Mouse (Mus musculus) layer of hippocampus, postnatal 25 days (tissue): ENCODE measurements around the gene Arg1. TPM values are rescaled to one million over a fixed set of nuclear protein-coding genes. Genes with fewer than 3 reads are reported as not detected.

Experiments
- DNase-seq, 2 experiments: peaks; one replicate each; pipeline ENCODE4 v3.0.0; 2022; ENCODE audit warnings: mixed read lengths in 2 of 2, low spot score in 1 of 2; ENCODE audit errors: extremely low spot score in 1 of 2
- total RNA-seq, 2 experiments: library from RNA; stranded (reverse); gene quantifications; 2 replicates each; pipeline ENCODE4 v1.2.3; 2021

Arg1 gene
- total RNA-seq: under 1 TPM in 1 of 2 experiments, not detected in 1; 0.17 TPM

DNA sequence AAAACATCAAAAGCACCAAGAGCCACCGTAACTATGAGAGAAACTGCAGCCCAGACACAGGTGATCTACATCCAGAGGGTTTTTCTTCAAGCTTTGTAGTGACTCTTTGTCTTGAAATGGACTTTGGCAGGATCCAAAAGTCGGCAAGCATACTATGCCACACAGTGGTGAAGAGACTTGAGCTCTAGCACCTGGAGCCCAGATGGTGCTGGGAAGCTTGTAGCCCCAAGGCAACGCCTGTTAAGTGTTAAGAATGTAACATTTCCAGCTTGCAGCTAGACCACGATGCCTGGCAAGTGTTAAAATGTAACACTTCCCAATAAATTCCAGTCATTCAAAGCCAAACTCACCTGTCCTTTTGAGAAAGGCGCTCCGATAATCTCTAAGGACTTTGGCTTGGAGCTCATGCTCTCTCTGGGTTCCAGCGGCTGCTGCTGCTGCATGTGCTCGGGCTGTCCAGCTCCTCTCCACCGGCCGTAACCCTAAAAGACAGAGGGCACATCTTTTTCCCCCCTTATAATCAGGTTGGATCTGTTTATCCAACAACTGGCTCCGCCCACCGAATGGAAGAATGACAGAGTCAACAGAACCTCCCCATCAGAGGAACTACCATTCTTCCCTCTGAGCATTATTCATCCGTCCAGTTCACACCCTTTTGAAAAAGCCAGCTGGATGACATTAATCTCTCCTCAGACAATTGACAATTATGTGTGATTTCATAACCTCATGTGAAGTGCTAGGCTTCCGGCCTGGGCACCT lies at the start of gene Arg1:
Gene Arg1 (minus strand): TSS at position 523 of the 759 bp plus-strand sequence.
- no peak for DNase-seq

DNA sequence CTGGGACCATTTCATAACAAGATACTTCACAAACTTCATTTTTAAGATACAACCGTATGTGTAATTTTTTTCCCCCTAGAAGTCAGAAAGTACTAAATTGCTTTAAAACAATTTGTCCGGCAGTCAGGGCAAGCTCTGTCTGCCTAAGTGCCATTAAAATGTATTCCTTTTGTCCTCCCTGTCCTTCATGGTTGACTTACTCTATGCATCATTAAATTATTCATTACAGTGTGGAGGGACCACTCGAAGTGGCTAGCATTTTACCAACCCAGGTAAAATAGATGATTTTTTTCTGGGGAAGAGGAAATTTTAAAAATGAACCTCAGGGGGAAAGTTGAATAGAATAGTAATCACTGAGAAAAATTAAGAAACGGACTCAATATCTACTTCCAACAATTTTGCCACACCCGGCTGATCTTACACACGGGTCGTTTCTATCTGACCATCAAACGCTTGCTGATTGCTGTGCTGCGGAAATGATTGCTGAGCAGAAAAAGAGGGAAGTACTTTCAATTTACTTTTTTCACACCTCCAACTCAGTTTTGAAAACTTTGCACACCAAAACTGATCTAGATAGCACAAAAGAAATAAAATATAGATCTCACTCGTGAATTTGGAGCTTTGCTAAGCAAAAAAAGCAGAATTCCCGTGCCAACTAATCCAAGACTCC lies 46.7 kb upstream of the Arg1 start:
- DNase-seq: no peak

DNA sequence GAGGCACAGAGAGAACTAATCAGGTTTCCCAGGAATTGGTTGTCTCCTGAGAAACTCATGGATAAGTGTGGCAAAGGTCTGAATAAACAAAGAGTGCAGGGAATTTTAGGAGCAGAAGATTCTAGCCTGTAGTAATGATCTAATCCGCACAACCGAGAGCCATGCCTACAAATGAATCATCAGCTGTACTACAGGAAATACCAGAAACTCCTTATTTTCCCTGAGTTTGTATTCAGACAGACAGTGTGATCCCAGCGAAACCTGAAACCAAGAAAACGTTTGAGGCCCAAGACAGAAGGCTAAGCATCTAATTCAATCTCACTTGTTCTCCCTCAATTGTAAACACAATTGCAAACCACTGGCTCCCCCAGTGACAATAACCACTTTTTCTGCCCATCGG lies 46.1 kb upstream of the Arg1 start:
- DNase-seq: no peak

DNA sequence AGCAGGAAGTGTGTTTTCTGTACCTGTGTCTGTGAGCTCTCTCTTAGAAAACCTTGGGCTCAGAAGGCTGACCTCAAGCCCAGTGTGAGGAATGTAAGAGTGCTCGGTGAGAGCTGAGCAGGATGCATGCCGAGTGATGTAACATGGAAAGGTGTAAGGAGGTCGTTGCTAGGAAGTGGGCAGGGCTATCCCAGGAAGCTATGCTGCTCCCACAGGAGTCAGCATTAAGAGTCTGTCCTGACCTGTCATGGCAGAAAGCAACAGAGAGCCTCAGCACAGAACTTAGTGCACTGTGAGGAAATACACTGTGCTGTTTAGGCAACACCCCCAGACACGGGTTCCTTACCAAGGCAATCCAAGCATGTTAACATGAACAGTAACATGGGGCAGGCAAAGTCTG lies 45.6 kb upstream of the Arg1 start:
- DNase-seq: no peak

DNA sequence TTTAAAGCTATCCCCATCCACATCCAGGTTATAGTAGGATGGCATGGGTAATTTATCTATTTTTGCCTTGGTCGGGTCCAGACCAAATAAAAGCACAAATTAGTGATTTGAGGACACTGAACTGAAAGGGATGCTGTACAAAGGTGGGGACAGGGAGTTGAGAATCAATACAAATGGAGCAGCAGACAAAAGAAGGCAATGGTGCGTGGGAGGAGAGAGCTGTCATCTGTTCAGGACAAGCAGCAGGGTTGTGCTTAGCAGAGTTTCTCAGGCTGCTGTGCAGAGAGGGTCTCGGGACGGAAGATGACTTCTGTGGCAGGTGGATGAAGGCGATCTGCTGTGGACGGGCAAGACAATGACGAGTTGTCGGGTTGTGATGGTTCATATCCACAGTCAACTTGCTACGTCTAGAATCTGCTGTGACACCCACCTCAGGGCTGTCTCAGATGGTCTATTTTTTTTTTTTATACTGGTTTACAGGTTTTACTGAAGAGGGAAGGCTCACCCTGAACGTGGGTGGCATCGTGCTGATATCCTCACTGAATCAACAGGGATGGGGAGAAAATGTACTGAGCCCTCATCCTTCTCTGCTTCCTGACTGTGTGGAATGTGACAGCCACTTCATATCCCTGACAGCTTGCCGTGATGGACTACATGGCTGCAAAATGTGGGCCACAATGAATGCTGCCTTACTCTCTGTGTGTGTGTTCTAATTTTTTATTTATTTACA lies 38.7 kb upstream of the Arg1 start:
- peak in 1 of 2 experiments; percentile 14 for DNase-seq

DNA sequence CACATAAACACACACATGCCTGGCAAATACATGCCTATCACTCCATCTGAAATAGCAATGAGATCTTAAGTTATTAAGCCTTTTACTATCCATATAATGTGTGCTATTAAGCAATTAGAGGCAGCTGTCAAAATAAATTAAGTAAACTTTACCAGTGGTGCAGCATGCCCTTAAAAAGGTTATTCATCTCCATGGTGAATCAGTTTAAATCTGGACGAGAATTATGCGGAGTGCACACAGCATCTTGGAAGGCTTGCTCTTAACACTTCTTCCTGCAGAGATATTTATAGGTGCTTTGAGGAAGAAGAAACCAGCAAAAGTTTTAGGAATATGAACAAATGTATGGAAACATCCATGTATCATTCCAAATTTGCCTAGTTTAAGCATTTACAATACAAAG lies 34.6 kb upstream of the Arg1 start:
- no peak for DNase-seq

DNA sequence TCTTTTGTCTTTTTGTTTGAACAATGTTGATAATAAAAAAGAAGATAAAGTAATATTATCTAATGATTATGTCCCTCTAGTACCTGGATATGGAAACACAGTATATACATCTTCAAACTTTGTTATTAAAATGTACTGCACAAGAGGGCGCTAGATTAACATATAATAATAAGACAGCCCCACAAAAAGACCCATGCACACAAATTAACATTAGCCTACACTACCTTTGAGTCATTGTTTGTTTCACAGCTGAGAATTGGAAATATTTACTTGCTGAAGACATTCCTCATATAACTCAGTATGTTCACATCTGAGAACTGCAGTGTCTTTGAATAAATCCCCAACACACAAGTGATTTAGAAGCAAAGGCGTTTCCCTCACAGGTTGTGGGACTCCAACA lies 33.8 kb upstream of the Arg1 start:
- DNase-seq: no peak

DNA sequence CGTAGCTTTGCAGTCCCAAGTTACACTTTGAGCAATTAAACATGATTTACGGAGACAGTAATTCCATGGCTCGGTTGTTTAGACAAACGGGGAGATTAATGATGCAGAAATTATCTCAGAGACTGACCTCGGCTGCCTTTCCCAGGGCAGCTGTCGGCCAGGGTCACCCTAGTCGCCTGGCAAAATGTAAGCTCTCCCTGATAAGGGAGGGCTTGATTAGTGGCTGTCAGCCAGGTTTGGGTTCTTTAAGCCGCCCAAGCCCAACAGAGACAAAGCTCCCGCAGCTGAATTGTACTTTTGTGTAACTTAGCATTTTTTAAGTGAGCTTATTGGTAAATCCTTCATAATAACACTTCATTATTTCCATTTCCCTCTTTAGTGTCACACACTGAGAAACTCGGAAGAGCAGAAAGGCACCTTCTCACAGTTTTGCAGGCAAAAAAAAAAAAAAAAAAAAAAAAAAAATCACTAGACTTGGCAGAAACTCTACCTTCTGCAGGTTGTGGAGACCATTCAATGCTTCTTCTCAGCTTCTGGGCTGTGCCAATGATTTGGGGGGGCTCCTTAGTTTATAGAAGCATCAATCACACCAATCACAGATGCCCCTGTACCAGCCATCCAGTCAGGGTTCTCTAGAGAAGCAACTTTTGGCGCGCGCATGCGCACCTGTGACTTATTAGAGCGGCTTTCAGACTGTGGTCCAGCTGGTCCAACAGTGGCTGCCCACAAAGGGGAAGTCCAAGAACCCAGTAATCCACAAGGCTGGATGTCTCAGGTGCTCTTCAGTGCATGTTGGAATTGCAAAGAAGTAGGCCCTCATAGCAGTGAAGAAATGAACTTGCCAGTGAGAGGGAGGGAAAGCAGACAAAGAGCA lies 32.0 kb upstream of the Arg1 start:
- DNase-seq: no peak

DNA sequence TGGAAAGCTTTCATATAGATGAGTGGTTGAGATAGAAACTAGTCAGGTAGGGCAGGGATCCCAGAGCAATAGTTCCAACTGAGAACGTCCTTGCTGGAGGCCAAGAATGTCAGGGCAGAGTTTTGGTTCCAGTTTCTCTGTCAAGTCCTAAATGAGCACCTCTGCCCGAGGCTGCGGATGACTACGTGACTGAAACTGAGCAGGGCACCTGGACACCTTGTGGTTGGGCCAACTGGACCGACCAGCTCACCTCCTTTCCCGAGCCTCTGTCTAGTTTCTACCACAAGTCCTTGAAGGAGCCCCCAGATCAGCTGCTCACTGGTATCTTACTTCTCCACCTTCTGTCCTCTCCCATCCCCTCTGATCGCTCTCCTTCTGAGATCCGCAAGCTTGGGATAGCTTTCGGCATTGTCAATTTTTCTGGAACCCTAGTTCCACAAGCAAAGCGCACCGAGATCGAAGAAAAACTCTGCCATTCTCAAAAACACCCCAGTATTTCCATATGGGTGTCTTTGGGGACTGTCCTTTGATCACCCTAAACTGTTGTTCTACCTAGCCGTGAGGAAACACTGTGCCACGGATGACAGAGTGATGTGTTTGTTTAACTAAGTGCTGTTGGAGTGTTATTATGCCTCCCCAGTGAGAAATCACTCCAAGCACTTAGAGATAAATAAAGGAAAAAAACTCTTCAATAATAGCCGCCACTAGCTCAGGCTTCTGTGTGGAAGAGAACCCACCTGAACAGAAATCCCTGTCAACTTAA lies 31.2 kb upstream of the Arg1 start:
- no peak for DNase-seq

DNA sequence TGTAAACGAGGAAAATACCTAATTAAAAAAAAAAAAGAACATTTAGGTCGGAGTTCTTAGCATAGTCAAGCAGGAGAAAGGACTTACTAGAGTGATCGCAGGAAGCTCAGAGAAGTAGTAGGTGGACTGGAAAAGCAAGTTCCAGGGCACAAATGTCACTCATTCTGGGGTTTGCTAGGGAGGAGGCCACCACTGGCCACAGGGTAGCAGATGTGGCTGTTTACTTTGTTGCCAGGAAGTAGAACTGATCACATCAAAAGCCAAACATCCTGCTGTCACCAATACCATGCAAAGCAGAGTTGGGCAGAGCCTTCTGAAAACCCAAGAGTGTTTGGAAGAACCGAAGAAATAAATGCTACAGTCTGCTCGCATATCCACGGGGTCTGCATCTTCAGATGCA lies 26.6 kb upstream of the Arg1 start:
- DNase-seq: no peak

DNA sequence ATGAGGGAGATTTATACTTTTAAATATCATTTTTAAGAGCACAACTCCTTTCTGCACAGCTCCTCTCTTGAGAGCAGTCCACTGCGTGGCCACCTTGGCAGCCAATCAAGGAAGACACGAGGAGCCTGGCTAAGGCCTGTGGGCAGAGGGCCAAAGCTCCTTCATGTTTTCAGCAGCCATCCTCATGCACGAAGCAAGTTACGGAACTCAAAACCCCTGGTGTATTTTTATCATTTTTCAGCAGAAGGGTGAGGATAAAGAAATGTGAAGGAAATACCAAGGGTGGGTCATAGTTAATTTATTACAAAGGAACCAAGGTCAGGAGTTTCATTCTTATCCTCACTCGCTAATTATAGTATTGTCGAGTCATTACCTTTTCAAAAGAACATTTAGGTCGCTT lies 25.3 kb upstream of the Arg1 start:
- no peak for DNase-seq

DNA sequence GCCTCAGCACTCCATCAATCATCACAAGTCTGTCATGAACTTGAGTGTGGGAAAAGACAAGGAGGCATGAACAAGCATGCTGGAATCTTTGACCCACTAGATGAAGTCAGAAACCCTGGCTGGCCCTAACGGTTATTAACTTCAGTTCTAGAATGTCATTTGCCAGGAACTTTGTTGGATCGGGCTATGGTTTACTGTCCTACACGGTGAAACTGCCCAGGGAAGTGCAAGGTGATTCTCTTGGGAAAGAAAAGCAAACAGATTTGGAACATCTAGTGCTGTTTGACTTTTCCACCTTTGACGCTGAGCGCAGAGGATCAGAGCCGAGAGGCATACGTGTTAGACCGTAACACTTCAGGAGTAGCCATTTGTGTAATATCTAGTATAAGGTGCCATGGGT lies 24.3 kb upstream of the Arg1 start:
- DNase-seq: no peak

DNA sequence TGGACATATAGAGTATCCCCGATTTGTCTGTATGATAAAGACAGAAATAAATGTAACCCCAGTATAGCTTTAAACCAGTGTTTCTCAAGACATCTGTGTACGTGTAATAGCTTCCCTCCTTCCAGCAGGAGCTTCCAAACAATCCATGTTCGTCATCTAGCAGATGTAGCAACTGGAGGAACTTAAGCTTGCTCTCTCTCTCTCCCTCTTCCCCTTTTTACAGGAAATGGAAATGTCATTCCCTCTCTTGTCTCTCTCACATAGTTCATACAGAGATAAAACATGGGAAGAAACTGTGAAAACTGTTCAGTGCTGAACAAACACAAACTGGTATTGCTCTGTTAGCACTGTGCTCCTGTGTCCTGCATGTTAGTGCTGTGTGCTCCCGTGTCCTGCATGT lies 22.9 kb upstream of the Arg1 start:
- no peak for DNase-seq

DNA sequence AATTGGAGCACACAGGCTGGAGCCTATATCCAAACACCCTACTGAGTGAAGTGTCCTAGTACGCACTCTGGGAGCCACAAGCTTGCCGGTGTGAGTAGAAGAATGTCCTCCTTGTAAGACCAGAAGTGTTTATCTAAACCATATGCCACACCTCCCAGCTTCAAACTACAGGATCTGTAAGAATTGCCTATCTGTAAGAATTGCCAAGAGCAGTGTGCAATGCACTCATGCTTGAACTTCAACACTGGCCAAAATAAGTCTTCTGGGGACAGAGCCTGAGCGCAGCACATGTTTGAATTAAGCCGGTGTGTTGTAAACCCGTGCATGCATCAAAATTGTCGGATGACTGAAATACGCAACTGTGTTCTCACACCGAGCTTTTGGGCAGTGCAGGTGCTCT lies 21.0 kb upstream of the Arg1 start:
- DNase-seq: no peak

DNA sequence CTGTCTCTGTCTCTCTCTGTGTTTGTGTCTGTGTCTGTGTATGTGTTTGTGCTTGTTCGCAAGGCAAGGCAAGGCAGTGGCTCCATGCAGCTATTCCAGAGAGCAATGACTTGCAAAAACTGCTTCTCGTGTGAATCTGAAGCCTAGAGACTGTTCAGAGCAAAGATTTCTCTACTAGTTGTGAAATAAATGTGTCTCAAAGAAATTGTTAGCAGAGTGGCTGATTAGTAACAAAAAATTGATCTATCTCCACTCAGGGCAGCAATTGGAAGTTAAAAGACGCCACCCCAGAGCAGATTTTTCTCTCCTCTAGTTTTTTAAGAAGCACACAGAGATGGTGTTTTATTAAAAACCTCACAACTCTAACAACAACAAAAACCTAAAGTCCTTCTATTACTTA lies 20.6 kb upstream of the Arg1 start:
- no peak for DNase-seq

DNA sequence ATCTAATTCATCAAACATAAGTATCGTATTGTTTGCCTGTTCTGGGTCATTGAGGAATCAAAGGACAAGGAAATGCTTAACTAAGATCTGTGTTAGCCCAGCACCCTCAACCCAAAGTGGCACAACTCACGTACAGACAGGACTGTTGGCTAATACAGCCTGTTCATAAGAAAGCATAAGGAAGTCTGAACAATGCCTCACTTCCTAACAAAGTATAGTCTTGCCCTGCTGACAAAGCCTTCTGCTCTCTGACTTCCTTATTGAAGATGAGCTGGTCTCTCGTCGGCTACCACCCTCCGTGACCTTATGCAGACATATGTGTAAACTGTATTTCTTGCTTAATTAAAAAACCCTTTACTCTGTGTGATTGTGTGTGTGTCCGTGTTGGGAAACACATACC lies 2.9 kb upstream of the Arg1 start:
- DNase-seq: no peak

DNA sequence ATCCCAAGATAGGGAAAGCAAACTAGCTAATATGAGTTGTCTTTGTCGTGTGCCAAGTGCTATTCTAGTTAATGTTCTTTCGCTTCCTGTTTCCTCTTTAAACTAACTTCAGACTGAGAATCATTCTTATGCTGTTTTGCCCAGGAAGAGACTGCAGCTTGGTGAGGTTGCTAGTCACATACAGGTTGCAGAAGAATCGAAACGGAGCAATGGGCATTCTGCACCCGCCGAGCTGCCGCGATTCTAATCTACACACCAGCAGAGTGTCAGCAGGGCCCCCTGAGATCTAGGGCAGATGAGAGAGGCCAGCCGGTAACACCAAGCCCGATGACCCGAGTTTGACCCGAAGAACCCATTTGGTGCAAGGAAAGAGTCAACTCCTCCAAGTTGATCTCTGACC lies 788 bp upstream of the Arg1 start:
- DNase-seq: no peak

DNA sequence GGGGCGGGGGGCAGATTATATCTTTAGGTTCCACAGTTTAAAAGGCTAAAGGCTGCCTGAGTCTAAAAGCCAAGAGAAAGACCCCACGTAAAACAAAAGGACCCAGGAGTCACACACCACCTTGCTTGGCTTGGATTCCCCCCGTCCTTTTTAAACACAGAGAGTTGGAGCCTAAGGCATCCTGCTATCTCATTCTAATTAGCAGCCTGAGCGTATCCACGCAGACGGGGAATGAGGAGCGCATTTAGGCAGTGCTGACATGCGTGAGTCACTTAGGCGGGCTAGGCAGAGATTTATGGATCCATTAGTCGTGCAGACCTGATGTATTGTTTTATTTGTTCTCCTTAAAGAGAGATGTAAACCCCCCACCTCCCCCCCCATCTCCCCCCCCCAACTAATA lies 904 bp downstream of the Arg1 start:
- no peak for DNase-seq

DNA sequence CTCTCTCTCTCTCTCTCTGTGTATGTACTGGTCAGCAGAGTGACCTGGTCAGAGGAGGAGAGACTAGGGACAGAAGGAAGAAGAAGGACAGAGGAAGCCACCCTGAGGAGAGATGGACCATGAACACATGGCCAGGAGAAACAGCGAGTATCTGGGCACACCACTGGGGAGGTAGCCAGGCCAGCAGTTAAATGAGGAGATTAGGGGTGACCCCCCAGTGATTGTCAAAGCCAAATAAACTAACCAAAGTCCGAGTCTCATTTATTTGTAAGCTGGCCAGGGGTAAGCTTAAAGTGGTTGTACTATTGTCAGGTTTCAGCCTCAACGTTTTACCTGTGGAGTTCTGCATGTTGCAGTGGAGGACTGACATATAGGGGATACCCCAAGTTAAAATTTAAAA lies 3.0 kb downstream of the Arg1 start:
- DNase-seq: no peak

DNA sequence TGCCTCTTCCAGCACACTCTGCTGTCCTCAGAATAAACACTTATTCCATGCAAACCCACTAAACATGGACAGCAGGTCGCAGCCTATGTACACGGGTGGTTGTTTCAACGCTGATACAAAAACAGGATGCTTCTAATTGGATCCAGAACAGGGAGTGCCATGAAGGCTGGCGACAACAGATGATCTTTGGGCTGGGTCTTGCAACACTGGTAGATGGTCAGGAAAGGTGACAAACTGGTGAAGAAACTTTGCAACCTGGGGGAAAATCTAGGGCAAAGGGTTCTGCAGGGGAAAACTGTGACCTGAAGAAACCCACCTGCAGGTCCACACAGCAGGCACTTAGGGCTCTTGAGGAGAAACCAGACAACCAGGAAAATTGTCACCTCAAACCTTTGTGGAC lies 4.3 kb downstream of the Arg1 start:
- DNase-seq: no peak
